Mouse (Mus musculus): ENCODE results near the gene Ppp1r14b. TPM values are rescaled to one million over a fixed set of nuclear protein-coding genes. Genes with fewer than 3 reads are reported as not detected.
A peak's percentile ranks its signal among the peaks of the same experiment; 100 is the strongest.

Gene Ppp1r14b
- polyA plus RNA-seq, 1 experiment from 2014 or later: 333 TPM

- no peak overlapping the region for H3K4me3 ChIP-seq (replicated peaks)
- H3K4me1 ChIP-seq: peaks cover 49% of the 10 kb centered on the region
- 88% methylated on average over 8 of the region's 8 CpGs for WGBS
- peaks cover 9% of the 10 kb centered on the region for H3K36me3 ChIP-seq (replicated peaks)
- ATAC-seq (ENCODE audit: low FRiP score): no peak
- H3K4me2 ChIP-seq: no peak overlapping the region
- no peak overlapping the region for H3K27ac ChIP-seq
- H3K9ac ChIP-seq: no peak overlapping the region
- H3K9me3 ChIP-seq: no peaks in the 10 kb centered on the region
- H3K27me3 ChIP-seq: no peaks in the 10 kb centered on the region
These were observed 19.2 kb downstream of the Ppp1r14b start for GRCm38 (mm10) chr19:6994002-6994401.

- no peaks in the 10 kb centered on the region for H3K9me3 ChIP-seq
- H3K9ac ChIP-seq: no peak overlapping the region
- H3K27me3 ChIP-seq: no peaks in the 10 kb centered on the region
- ATAC-seq (ENCODE audit: low FRiP score): no peak
- 91% methylated on average over 8 of the region's 8 CpGs for WGBS
- H3K27ac ChIP-seq: no peak overlapping the region
- no peak overlapping the region for H3K4me3 ChIP-seq (replicated peaks)
- H3K4me2 ChIP-seq: no peak overlapping the region
- H3K4me1 ChIP-seq: peaks cover 49% of the 10 kb centered on the region
- H3K36me3 ChIP-seq (replicated peaks): peaks cover 11% of the 10 kb centered on the region
These were observed 19.7 kb downstream of the Ppp1r14b start for GRCm38 (mm10) chr19:6994489-6994888.

- Histone ChIP-seq H3K9ac (peak overlapping the region; percentile 68), H3K9me3 (no peaks in the 10 kb centered on the region), H3K4me2 (peak overlapping the region; percentile 85), H3K4me1 (peaks cover 49% of the 10 kb centered on the region), H3K27me3 (no peaks in the 10 kb centered on the region), H3K4me3 (replicated peaks) (peak overlapping the region; percentile 56), H3K36me3 (replicated peaks) (peaks cover 19% of the 10 kb centered on the region), H3K27ac (0 out of 2 replicates have a peak overlapping the region, but pooled peaks have one; percentile 47)
- ATAC-seq (ENCODE audit: low FRiP score): no peak
- WGBS: 51% methylated on average over 20 of the region's 21 CpGs
These were observed 20.7 kb downstream of the Ppp1r14b start for GRCm38 (mm10) chr19:6995255-6995991.

DNA sequence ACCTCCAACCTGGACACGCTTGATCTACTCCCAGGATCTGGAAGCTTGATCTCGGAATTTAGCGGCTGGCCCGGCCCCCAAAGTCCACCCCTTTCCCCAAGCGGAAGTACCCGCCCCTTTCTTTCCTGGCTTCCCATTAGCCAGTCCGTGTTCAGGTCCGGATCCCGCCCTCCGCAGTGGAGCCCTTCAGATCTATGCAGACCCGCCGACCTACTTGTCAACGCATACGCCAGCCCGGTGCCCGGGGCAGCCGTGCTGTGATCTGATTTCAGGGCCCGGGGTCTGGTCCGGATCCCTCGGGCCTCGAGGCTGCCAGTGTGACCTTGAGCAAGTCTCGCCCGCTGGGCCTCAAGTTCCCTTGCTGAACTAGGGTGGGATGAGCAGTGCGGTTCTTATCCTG is 21.2 kb downstream of the Ppp1r14b start, which contains the start of the genes Nudt22 and Trpt1:
Gene Nudt22, minus strand, starts transcription at position 112 of the 400 bp plus-strand sequence.
Gene Trpt1, plus strand, starts transcription at position 126 of the 400 bp plus-strand sequence.
- no peaks in the 10 kb centered on the region for H3K9me3 ChIP-seq
- ATAC-seq (ENCODE audit: low FRiP score): peak; percentile 78
- peak within 1 kb of the TSS; percentile 56 for H3K4me3 ChIP-seq (replicated peaks)
- H3K27ac ChIP-seq: peak within 1 kb of the TSS; percentile 62
- no peaks in the 10 kb centered on the region for H3K27me3 ChIP-seq
- peaks cover 20% of the 10 kb centered on the region for H3K36me3 ChIP-seq (replicated peaks)
- H3K4me2 ChIP-seq: peak within 1 kb of the TSS; percentile 85
- H3K9ac ChIP-seq: peak within 1 kb of the TSS; percentile 68
- under 1% methylated on average over 24 of the region's 24 CpGs for WGBS
- H3K4me1 ChIP-seq: peaks cover 49% of the 10 kb centered on the region

DNA sequence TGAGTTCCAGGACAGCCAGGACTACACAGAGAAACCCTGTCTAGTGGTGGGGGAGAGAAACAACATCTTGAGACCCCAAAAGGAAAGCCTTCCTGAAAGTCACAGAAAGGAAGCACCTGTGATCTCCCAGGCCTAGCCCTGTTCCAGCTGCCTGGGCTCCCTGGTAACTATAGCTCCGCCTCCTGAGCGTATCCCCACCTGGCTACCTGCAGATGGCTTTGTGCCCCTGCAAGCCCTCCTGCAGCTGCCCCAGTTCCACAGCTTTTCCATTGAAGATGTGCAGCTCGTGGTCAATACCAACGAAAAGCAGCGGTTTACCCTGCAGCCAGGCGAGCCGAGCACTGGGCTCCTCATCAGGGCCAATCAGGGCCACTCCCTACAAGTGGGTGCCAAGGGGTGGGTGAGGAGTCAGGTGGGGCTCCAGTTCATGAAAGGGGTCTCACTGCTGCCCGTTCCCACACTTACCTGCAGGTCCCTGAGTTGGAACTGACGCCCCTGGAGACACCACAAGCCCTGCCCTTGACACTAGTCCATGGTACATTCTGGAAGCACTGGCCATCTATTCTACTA is 23.0 kb downstream of the Ppp1r14b start:
- Histone ChIP-seq H3K4me3 (replicated peaks) (no peak overlapping the region), H3K9ac (no peak overlapping the region), H3K27me3 (no peaks in the 10 kb centered on the region), H3K27ac (no peak overlapping the region), H3K9me3 (no peaks in the 10 kb centered on the region), H3K4me1 (peaks cover 41% of the 10 kb centered on the region), H3K36me3 (replicated peaks) (peaks cover 20% of the 10 kb centered on the region), H3K4me2 (no peak overlapping the region)
- ATAC-seq (ENCODE audit: low FRiP score): no peak
- WGBS: 82% methylated on average over 9 of the region's 9 CpGs

- Histone ChIP-seq H3K9ac (no peak overlapping the region), H3K4me3 (replicated peaks) (no peak overlapping the region), H3K4me1 (peaks cover 28% of the 10 kb centered on the region), H3K4me2 (no peak overlapping the region), H3K27ac (no peak overlapping the region), H3K27me3 (no peaks in the 10 kb centered on the region), H3K9me3 (no peaks in the 10 kb centered on the region), H3K36me3 (replicated peaks) (peaks cover 20% of the 10 kb centered on the region)
- ATAC-seq (ENCODE audit: low FRiP score): no peak
- WGBS: 93% methylated on average over 19 of the region's 19 CpGs
These were observed 24.7 kb downstream of the Ppp1r14b start for GRCm38 (mm10) chr19:6999360-7000063.

- H3K27me3 ChIP-seq: no peaks in the 10 kb centered on the region
- no peak overlapping the region for H3K9ac ChIP-seq
- no peak overlapping the region for H3K4me3 ChIP-seq (replicated peaks)
- H3K9me3 ChIP-seq: no peaks in the 10 kb centered on the region
- H3K27ac ChIP-seq: no peak overlapping the region
- no peak for ATAC-seq (ENCODE audit: low FRiP score)
- H3K4me2 ChIP-seq: no peak overlapping the region
- H3K36me3 ChIP-seq (replicated peaks): no peaks in the 10 kb centered on the region
- H3K4me1 ChIP-seq: no peaks in the 10 kb centered on the region
- WGBS: 86% methylated on average over 9 of the region's 9 CpGs
These were observed 32.3 kb downstream of the Ppp1r14b start for GRCm38 (mm10) chr19:7006892-7007593.

- no peaks in the 10 kb centered on the region for H3K9me3 ChIP-seq
- no peak overlapping the region for H3K4me3 ChIP-seq (replicated peaks)
- no peak overlapping the region for H3K9ac ChIP-seq
- ATAC-seq (ENCODE audit: low FRiP score): no peak
- H3K36me3 ChIP-seq (replicated peaks): peaks cover 21% of the 10 kb centered on the region
- 79% methylated on average over 4 of the region's 4 CpGs for whole genome bisulfite sequencing
- H3K27ac ChIP-seq: no peak overlapping the region
- no peaks in the 10 kb centered on the region for H3K4me1 ChIP-seq
- no peaks in the 10 kb centered on the region for H3K27me3 ChIP-seq
- H3K4me2 ChIP-seq: no peak overlapping the region
These were observed 37.7 kb downstream of the Ppp1r14b start for GRCm38 (mm10) chr19:7012426-7012825.

DNA sequence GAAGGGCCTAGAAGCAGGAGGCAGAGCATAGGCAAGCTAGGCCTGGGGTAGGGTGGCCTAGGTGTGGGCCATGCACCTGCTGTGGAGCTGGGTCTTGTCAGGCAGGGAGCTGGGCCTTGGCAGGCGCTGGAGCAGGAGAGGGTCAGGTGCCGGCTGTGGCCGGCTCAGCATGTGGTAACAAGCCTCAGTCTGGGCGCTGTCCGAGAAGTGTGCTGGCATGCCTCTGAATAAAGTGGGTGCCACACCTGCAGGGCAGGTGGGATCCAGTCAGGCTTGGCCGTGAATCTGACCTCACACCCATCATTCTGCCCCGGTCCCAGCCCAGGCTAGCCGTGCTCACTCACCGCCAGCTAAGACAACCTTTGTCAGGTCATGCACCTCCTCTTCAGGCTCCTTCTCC is 39.2 kb downstream of the Ppp1r14b start:
- no peak overlapping the region for H3K4me3 ChIP-seq (replicated peaks)
- H3K36me3 ChIP-seq (replicated peaks): peaks cover 34% of the 10 kb centered on the region
- H3K27me3 ChIP-seq: no peaks in the 10 kb centered on the region
- H3K9ac ChIP-seq: no peak overlapping the region
- no peaks in the 10 kb centered on the region for H3K4me1 ChIP-seq
- no peak overlapping the region for H3K27ac ChIP-seq
- ATAC-seq (ENCODE audit: low FRiP score): no peak
- WGBS: 85% methylated on average over 9 of the region's 9 CpGs
- H3K4me2 ChIP-seq: no peak overlapping the region
- no peaks in the 10 kb centered on the region for H3K9me3 ChIP-seq

- no peak overlapping the region for H3K27ac ChIP-seq
- peaks cover 41% of the 10 kb centered on the region for H3K36me3 ChIP-seq (replicated peaks)
- H3K4me2 ChIP-seq: no peak overlapping the region
- H3K4me3 ChIP-seq (replicated peaks): no peak overlapping the region
- no peaks in the 10 kb centered on the region for H3K9me3 ChIP-seq
- no peak overlapping the region for H3K9ac ChIP-seq
- ATAC-seq (ENCODE audit: low FRiP score): no peak
- H3K27me3 ChIP-seq: no peaks in the 10 kb centered on the region
- WGBS: 91% methylated on average over 20 of the region's 20 CpGs
- no peaks in the 10 kb centered on the region for H3K4me1 ChIP-seq
These were observed 39.8 kb downstream of the Ppp1r14b start for GRCm38 (mm10) chr19:7014481-7015135.

GRCm38 (mm10) chr19:7017541-7018457 is 43.0 kb downstream of the Ppp1r14b start:
- Histone ChIP-seq H3K4me3 (replicated peaks) (no peak overlapping the region), H3K36me3 (replicated peaks) (peaks cover 73% of the 10 kb centered on the region), H3K4me2 (no peak overlapping the region), H3K9ac (no peak overlapping the region), H3K4me1 (no peaks in the 10 kb centered on the region), H3K9me3 (no peaks in the 10 kb centered on the region), H3K27me3 (no peaks in the 10 kb centered on the region), H3K27ac (0 out of 2 replicates have a peak overlapping the region, but pooled peaks have one; percentile 56)
- WGBS: 92% methylated on average over 12 of the region's 12 CpGs
- ATAC-seq (ENCODE audit: low FRiP score): no peak

Data from forebrain, embryonic 12.5 days (tissue).